Mouse (Mus musculus) right cerebral cortex, postnatal 4 days (tissue): Measurements from ENCODE around the gene Rragd.
A peak's percentile ranks its signal among the peaks of the same experiment; 100 is the strongest.
"Not testable (repeated sequence)": the region's sequence is repeated elsewhere in the genome, so short reads cannot be mapped to it uniquely, and the experiment has no call there.

Experiments
- DNase-seq: peaks from one replicate; pipeline ENCODE4 v3.0.0-alpha.2; 2022

Rragd gene

GRCm38 (mm10) chr4:32987006-32987405 lies 4.2 kb downstream of the Rragd start:
- DNase-seq = no peak

GRCm38 (mm10) chr4:32989346-32989745 lies 6.5 kb downstream of the Rragd start:
- DNase-seq = no peak

- DNase-seq = no peak
Measured at GRCm38 (mm10) chr4:32994168-32994567, 11.3 kb downstream of the Rragd start.

GRCm38 (mm10) chr4:32996083-32996482 lies 13.2 kb downstream of the Rragd start:
- no peak for DNase-seq

- no peak for DNase-seq
Measured at GRCm38 (mm10) chr4:32997571-32997970, 14.7 kb downstream of the Rragd start.

- DNase-seq = no peak
Measured at GRCm38 (mm10) chr4:32998996-32999395, 16.2 kb downstream of the Rragd start.

- DNase-seq = no peak
Measured at GRCm38 (mm10) chr4:33002081-33002480, 19.2 kb downstream of the Rragd start.

- DNase-seq = not testable (repeated sequence)
Measured at GRCm38 (mm10) chr4:33005595-33006470, 23.0 kb downstream of the Rragd start.

GRCm38 (mm10) chr4:33006844-33007243 lies 24.0 kb downstream of the Rragd start:
- DNase-seq = no peak

GRCm38 (mm10) chr4:33007443-33008217 lies 24.8 kb downstream of the Rragd start:
- DNase-seq = no peak

GRCm38 (mm10) chr4:33010078-33010477 lies 27.2 kb downstream of the Rragd start:
- DNase-seq = no peak

- DNase-seq = no peak
Measured at GRCm38 (mm10) chr4:33012484-33012883, 29.6 kb downstream of the Rragd start.

GRCm38 (mm10) chr4:33018361-33018999 lies 35.6 kb downstream of the Rragd start:
- DNase-seq = peak; percentile 94

GRCm38 (mm10) chr4:33024420-33024819 lies 41.6 kb downstream of the Rragd start:
- no peak for DNase-seq

- no peak for DNase-seq
Measured at GRCm38 (mm10) chr4:33029104-33029503, 46.3 kb downstream of the Rragd start.

GRCm38 (mm10) chr4:33030264-33031194 lies 47.7 kb downstream of the Rragd start:
- no peak for DNase-seq

- DNase-seq = peak; percentile 82
Measured at GRCm38 (mm10) chr4:33031195-33031960, 48.5 kb downstream of the Rragd start, which contains the start of gene Ube2j1. TSS of gene Ube2j1 (plus strand) at chr4:33031416.

GRCm38 (mm10) chr4:33032045-33032444 lies 49.2 kb downstream of the Rragd start:
- DNase-seq = no peak

- no peak for DNase-seq
Measured at GRCm38 (mm10) chr4:33033515-33033914, 50.7 kb downstream of the Rragd start.

- no peak for DNase-seq
Measured at GRCm38 (mm10) chr4:33039826-33040225, 57.0 kb downstream of the Rragd start.

- no peak for DNase-seq
Measured at GRCm38 (mm10) chr4:33049601-33050000, 66.8 kb downstream of the Rragd start.
